Mouse (Mus musculus): ENCODE measurements around the gene Frmd8.

- no peak for TF ChIP-seq CTCF (conservative IDR thresholded peaks at IDR 0.05; ENCODE audit: insufficient read depth, insufficient read length, low read depth, low read length)
- no peak for TF ChIP-seq POLR2A (IDR thresholded peaks at IDR 0.05; ENCODE audit: low read depth, low read length)
Measured at GRCm38 (mm10) chr19:5872931-5873556, 2.0 kb downstream of the Frmd8 start.

All from kidney, adult 2 months (tissue).